Mouse (Mus musculus): ENCODE measurements at regions not wholly inside any gene's neighbourhood (a gene's known extent, or its start where the extent isn't known, plus 50 kb on each side); places are given as distances from the start of the nearest gene placed in this dataset.
"Not testable (repeated sequence)": the region's sequence is repeated elsewhere in the genome, so short reads cannot be mapped to it uniquely, and the experiment has no call there.

GRCm38 (mm10) chr7:116680523-116680922 lies 176.4 kb downstream of the Nucb2 start:
- no peak for DNase-seq (ENCODE audit: low spot score in 2 of 2)

DNA sequence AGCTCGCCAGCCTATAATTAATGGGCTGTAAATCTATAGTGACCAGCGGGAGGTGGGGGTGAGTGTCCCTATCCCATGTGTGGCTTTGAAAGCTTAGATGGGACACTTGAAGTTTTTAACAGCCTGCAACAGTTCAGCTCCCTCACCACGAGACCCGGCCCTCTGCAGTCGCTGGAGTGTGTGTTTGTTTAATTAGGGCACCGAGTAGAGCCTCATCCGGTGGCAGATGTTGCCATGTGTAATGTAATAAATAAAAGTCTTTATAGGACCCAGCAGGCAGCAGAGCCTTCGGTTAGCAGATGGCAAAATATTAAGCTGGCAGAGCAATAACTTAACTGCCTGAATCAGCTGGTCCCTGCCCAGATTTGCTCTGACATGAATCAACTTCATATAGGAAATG lies 177.1 kb downstream of the Nucb2 start:
- no peak for DNase-seq (ENCODE audit: low spot score in 2 of 2)

DNA sequence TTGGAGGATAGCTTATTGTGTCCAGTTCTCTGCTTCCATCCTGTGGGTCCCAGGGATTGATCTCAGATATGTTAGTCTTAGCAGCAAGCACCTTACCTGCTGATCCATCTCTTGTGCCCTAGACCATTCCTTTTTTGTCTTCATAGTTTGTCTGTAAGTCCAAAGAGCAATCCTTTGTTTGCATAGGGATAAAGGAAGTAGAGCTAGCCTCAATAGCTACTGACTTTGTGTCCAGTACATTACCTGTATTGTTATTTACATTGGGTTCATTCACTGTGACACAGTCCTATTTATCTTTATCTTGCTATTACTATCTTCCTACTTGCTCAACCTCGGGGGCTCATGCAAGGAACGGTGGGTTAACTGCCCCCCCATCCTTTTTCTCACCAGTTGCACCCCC lies 196.2 kb downstream of the Nucb2 start:
- no peak for DNase-seq (ENCODE audit: low spot score in 2 of 2)

- DNase-seq (ENCODE audit: low spot score in 2 of 2) = peak; percentile 49 to 62
Observed at GRCm38 (mm10) chr7:116701466-116702342, 197.5 kb downstream of the Nucb2 start.

DNA sequence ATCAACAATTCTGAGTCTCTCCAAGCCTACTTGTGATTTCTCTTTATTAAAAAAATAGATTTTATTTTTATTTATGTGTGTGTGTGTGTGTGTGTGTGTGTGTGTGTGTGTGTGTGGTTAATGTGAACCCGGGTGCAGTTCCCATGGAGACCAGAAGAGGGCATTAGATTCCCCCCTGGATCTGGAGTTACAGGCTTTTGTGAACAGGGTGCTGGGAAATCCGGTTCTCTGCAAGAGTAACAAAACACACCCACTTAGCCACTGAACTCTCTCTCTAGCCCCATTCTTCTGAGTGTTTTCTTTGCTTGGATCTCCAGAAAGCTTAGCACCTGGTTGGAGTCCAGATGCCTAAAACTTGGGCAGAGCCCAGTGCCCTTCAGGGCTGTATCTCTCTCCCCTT lies 198.4 kb downstream of the Nucb2 start:
- no peak for DNase-seq (ENCODE audit: low spot score in 2 of 2)

DNA sequence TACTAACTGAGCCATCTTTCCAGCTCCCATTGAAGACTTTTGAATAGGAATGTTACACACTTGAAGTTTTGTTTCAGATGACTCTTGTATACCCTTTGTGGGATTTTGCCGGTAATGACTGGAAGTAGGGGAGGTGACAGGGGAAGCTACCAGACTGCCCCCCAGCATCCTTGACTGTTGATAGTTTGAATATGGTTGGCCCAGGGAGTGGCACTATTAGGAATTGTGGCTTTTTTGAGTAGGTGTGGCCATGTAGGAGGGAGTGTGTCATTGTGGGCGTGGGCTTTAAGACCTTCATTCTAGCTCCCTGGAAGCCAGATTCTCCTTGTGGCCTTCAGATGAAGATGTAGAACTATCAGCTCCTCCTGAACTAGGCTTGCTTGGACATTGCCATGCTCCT lies 207.4 kb downstream of the Nucb2 start:
- no peak for DNase-seq (ENCODE audit: low spot score in 2 of 2)

GRCm38 (mm10) chr7:116713200-116713599 lies 209.0 kb downstream of the Nucb2 start:
- DNase-seq (ENCODE audit: low spot score in 2 of 2) = no peak

DNA sequence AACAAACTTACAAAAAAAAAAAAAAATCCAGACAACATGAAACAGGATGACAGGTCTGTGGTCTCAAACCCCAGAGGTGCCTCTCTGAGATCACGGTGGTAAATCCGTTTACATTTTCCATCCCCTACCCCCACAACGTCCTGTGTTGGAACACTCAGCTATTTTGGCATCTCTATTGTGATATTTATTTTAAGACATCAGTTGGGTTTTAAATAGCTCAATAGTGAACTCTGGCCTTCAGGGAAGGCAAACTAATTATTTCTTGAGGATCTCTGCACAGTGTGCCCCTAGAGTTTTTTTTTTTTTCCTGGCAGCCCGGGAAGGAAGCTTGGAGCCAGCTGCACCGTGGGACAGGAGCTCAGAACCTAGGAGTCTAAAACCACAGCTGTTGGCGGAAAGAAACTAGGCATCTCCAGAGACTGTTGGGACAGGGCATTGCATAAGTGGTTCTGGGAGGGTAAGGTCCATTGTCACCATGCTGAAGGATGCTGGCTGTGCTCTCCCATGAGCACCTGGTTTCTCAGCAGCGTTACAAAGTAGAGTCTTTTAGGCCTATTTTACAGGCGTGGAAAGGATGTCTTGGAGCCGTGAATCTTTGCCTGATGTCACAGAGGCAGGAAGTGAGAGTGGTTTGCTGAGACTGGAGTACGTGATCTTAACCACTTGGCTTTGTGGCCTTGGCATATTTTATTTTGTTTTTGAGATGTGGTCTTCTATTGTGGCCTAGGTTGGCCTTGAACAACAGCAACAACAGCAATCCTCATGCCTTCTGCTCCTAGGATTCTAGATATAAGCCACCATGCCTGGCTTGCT lies 211.3 kb downstream of the Nucb2 start:
- no peak for DNase-seq (ENCODE audit: low spot score in 2 of 2)

- DNase-seq (ENCODE audit: low spot score in 2 of 2) = peak in 1 of 2 experiments; percentile 6
Observed at GRCm38 (mm10) chr7:116728379-116728778, 224.2 kb downstream of the Nucb2 start.

DNA sequence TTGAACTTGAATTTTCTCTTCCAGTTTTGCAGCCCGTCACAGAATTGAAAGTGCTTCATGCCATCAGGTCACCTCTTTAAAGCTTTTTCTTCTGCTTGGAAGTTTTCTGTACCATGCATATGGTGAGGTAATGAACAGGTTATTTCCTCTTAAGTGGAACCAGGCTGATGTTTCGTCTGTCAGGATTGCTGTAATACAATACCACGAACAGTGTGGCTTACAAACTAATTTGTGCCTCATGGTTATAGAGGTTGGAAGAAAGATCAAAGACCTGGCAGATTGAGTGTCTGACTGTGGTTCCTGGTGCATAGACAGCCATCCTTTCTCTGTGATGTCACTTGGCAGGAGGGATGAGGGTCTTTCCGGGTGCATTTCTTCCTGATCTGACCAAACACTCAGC lies 225.6 kb downstream of the Nucb2 start:
- DNase-seq (ENCODE audit: low spot score in 2 of 2) = no peak

GRCm38 (mm10) chr7:116735676-116736075 lies 231.5 kb downstream of the Nucb2 start:
- DNase-seq (ENCODE audit: low spot score in 2 of 2) = no peak

DNA sequence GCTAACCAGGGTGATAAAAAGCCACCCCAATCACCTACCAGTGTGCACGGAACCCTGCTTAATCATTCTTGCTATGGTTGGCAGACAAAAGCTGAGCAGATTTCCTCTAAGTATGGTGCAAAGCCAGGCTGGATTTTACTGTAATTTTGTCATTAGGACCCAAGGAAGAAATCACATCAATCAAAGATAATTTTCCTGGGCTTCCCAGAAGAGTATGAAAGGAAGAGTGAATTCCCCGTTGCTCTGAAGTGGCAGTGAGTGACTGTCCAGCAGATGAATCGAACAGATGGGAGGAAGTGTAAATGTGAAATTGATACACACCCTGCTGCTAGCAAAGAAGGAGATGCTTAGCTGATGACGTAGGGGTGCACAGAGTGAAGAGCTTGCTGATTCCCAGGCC lies 232.2 kb downstream of the Nucb2 start:
- no peak for DNase-seq (ENCODE audit: low spot score in 2 of 2)

- no peak for DNase-seq (ENCODE audit: low spot score in 2 of 2)
Observed at GRCm38 (mm10) chr7:116738009-116738408, 233.8 kb downstream of the Nucb2 start.

GRCm38 (mm10) chr7:116754556-116754955 lies 250.4 kb downstream of the Nucb2 start:
- DNase-seq (ENCODE audit: low spot score in 2 of 2) = no peak

DNA sequence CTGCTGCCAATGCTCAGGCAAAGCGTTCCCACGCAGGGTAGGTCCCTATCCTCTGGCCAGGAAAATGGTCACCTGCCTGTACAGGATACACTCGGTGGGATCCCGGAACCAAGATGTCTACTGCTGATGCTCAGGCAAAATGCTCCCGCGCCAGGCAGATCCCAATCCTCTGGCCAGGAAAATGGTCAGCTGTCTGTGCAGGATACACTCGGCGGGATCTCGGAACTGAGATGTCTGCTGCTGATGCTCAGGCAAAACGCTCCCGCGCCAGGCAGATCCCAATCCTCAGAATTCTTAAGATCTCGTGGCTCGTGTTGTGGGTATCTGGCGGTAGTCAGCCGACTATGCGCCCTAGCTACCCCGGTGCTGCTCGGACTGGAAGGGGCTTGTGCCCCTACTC lies 288.0 kb downstream of the Nucb2 start:
- not testable (repeated sequence) for DNase-seq (ENCODE audit: low spot score in 2 of 2)

DNA sequence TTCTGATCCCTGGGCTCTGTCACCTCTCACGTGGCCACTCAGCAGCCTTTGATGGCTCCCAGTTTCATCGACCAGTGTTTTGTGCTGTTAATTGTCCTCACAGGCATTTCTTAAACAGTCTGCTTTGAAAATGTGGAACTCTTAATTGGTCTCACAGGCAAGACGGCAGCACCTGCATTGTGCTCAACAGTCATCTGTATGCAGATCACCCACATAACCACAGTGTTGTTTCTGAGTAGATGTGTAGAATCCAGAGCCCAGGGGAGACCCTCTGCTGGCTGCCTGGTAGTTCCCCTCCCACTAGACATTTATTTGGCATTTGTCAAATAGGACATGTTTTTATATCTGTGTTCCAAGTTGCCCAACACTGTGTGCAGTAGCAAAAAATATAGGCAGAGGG lies 304.3 kb downstream of the Nucb2 start:
- DNase-seq (ENCODE audit: low spot score in 2 of 2) = no peak

DNA sequence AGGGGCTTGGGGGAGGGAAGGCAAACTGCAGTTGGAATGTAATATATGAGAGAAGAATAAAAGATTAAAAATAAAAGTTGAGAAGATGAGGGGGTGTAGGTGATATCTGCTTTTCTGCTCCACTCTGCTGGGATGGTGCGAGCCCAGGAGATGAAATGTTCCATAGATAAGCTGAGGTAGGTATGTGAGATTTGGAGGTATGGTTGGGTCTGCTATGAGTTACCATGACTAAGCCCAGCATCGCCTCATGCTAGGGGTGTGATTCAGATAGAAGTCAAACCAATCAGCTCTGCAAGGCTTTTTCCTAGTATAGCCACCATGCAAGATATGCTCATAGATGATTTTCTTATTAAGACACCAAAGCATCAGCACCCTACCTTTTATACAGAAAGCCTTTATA lies 312.3 kb downstream of the Nucb2 start:
- DNase-seq (ENCODE audit: low spot score in 2 of 2) = no peak

DNA sequence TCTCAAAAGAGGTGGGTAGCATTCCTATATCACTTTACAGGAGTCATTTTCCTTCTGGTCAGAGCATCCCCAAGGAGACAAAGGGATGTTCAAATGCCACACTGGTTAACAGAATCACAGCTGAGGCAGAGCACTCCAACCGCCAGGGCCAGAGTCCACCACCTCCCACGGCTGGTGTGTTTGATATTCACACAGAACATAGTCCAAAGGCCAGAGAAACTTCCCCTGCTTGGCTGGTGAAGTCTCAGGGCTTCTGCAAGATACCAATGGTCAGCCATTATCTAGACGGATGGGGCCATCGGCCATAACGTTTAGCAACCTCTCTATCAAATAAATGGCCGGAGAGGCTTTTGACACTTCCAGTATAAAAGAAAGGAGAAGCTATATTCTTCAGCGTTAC lies 313.8 kb downstream of the Nucb2 start:
- DNase-seq (ENCODE audit: low spot score in 2 of 2) = no peak

- no peak for DNase-seq (ENCODE audit: low spot score in 2 of 2)
Observed at GRCm38 (mm10) chr7:116820613-116821012, 316.4 kb downstream of the Nucb2 start.

- DNase-seq (ENCODE audit: low spot score in 2 of 2) = no peak
Observed at GRCm38 (mm10) chr7:116842894-116843293, 338.7 kb downstream of the Nucb2 start.

GRCm38 (mm10) chr7:116847846-116848730 lies 343.9 kb downstream of the Nucb2 start:
- DNase-seq (ENCODE audit: low spot score in 2 of 2) = no peak

GRCm38 (mm10) chr7:116853351-116853750 lies 349.2 kb downstream of the Nucb2 start:
- DNase-seq (ENCODE audit: low spot score in 2 of 2) = no peak
